Mouse (Mus musculus) heart, adult 2 months (tissue): ENCODE measurements around the gene Mapk10.

ENCODE experiments used
- CTCF ChIP-seq: fragments of 200-600 bp; IDR thresholded peaks from 2 replicates; pipeline ENCODE4 v1.8.1; 2022; ENCODE audit warnings: antibody characterized with exemption, mild to moderate bottlenecking, moderate library complexity
- EP300 ChIP-seq: fragments of 200-500 bp; IDR thresholded peaks from 2 replicates; pipeline ENCODE4 v1.6.1; 2011; ENCODE audit warnings: low read depth, low read length, control low read depth; ENCODE audit not compliant: insufficient read depth

DNA sequence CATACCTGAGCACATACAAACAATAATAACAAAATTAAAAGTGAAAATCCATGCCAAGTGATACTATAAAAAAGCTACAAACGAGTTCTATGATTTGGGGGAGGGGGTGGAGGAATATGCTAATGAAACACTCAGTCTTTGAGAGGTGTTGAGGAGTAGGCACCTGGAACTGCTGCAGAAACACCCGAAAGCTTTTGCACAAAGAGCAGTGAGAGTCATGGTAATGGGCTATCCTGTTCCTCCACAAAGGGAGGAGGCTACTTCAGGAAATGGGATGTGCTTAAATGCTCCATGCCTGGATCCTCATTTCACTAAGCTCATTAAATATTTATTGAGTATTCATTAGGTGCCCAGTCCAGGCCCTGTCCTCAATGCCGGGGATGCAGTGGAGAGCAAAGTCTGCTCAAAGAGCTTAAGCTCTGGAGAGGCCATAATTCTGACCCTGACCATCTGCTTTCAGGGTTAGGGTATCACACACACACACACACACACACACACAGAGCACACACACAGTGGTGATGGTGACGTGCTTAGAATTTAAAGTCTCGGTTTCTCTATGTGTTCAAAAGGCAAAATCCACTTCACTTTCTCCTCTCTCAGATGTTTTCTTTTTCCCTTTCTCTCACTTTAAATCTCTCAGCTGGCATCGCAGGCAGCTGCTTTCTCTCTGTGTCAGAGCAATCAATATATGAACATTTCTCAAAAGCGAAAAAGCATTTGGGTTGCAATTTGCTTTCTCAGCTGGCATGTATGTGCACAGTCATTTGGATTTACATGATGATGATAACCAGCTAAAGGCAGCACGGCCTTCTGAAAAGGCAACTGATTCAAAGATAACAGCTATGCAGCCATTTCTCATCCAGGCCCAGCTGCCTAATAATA, 50.6 kb downstream of the Mapk10 start:
- no peak for TF ChIP-seq EP300
- no peak for TF ChIP-seq CTCF
